23 mouse cellular contexts compared by ENCODE assay signal in genomic region chr8:4201321-4201720, GRCm38 (mm10). TPM values are rescaled to one million over a fixed set of nuclear protein-coding genes. Genes with fewer than 3 reads are reported as not detected.
"Had no signal": no experiment of that assay in that cellular context is flagged by ENCODE, and none has a peak within 500 bp of the region (broad histone marks: within the 10 kb centered on the region; RNA-seq: fewer than 3 reads in every experiment).

No protein-coding gene starts in this region.

- H3K4me2 ChIP-seq: lung, embryonic 15.5 days; neural tube, embryonic 13.5 days had no signal

- H3K9me3 ChIP-seq: lung, embryonic 15.5 days; midbrain, embryonic 10.5 days; neural tube, embryonic 13.5 days had no signal

- ATAC-seq: intestine, postnatal 0 days; midbrain, embryonic 16.5 days had no signal

- H3K4me3 ChIP-seq: left cerebral cortex, adult 2 months; lung, embryonic 15.5 days; midbrain, embryonic 10.5 days; myocyte; neural tube, embryonic 13.5 days had no signal

- DNase-seq: kidney, adult 2 months; kidney, postnatal 10 days; kidney, postnatal 36 days; layer of hippocampus, postnatal 36 days; lung, postnatal 10 days; right cerebral cortex, adult 18-20 months; right cerebral cortex, postnatal 14 days; right cerebral cortex, postnatal 4 days; thymus, postnatal 25 days had no signal

- H3K27ac ChIP-seq: left cerebral cortex, adult 2 months; liver, embryonic 14.5 days; lung, embryonic 15.5 days; midbrain, embryonic 10.5 days; neural tube, embryonic 13.5 days; stomach, postnatal 0 days had no signal

- H3K9ac ChIP-seq: liver, embryonic 14.5 days; lung, embryonic 15.5 days; neural tube, embryonic 13.5 days had no signal

RNA-seq across cellular contexts. Expression of gene Prr36, which starts 15.9 kb away (rescaled TPM):
- total RNA-seq: monocyte, adult 5-6 weeks had no signal

RNA-seq across cellular contexts. Expression of gene Lrrc8e, which starts 25.3 kb away (rescaled TPM):
- total RNA-seq: layer of hippocampus, postnatal 10 days; layer of hippocampus, postnatal 36 days; left cerebral cortex, adult 2 months; left cerebral cortex, postnatal 10 days; left cerebral cortex, postnatal 36 days; monocyte, adult 5-6 weeks had no signal
- polyA plus RNA-seq: midbrain, embryonic 16.5 days; neural tube, embryonic 13.5 days had no signal

RNA-seq across cellular contexts. Expression of gene Gm49320, which starts 37.3 kb away (rescaled TPM):
- total RNA-seq: liver, adult 2 months; monocyte, adult 5-6 weeks had no signal
